Mouse (Mus musculus): ENCODE results near the gene Wdr46. TPM values are rescaled to one million over a fixed set of nuclear protein-coding genes. Genes with fewer than 3 reads are reported as not detected.

Wdr46 gene
- polyA plus RNA-seq, 1 experiment: 10.1 TPM

DNA sequence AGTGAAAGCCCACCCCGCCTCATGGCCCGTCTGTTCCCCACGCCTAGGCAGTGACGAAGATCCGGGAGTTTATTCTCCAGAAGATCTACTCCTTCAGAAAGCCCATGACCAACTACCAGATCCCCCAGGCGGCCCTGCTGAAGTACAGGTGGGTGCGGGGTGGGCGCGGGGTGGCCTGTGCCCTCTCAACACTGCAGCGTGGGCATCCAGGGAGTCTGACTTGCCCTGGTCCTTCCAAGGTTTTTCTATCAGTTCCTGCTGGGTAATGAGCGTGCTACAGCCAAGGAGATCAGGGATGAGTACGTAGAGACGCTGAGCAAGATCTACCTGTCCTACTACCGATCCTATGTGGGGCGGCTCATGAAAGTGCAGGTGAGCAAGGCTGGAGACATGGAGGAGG lies 19.5 kb downstream of the Wdr46 start:
- Histone ChIP-seq H3K4me3 (ENCODE audit: insufficient read depth, low read depth, low read length) (no peak overlapping the region), H3K27ac (replicated peaks; ENCODE audit: low read depth, low read length) (no peak overlapping the region), H3K4me1 (ENCODE audit: control insufficient read depth, insufficient read depth, insufficient read length, low read length) (no peaks in the 10 kb centered on the region)

DNA sequence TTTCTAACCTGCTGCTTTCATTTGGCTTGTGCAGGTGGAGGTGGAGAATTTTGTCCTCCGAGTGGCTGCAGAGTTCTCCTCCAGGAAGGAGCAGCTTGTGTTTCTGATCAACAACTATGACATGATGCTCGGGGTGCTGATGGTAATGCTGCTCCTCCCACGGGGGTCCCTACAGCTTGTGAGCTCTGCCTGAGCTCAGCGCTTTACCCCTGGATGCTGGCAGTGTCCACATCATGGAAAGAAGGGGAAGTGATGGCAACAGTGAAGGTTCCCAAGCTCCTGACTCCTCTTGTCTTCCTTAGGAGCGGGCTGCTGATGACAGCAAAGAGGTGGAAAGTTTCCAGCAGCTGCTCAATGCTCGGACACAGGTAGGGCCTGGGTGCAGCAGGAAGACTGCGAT lies 22.4 kb downstream of the Wdr46 start:
- no peaks in the 10 kb centered on the region for H3K4me1 ChIP-seq (ENCODE audit: control insufficient read depth, insufficient read depth, insufficient read length, low read length)
- no peak overlapping the region for H3K27ac ChIP-seq (replicated peaks; ENCODE audit: low read depth, low read length)
- no peak overlapping the region for H3K4me3 ChIP-seq (ENCODE audit: insufficient read depth, low read depth, low read length)

DNA sequence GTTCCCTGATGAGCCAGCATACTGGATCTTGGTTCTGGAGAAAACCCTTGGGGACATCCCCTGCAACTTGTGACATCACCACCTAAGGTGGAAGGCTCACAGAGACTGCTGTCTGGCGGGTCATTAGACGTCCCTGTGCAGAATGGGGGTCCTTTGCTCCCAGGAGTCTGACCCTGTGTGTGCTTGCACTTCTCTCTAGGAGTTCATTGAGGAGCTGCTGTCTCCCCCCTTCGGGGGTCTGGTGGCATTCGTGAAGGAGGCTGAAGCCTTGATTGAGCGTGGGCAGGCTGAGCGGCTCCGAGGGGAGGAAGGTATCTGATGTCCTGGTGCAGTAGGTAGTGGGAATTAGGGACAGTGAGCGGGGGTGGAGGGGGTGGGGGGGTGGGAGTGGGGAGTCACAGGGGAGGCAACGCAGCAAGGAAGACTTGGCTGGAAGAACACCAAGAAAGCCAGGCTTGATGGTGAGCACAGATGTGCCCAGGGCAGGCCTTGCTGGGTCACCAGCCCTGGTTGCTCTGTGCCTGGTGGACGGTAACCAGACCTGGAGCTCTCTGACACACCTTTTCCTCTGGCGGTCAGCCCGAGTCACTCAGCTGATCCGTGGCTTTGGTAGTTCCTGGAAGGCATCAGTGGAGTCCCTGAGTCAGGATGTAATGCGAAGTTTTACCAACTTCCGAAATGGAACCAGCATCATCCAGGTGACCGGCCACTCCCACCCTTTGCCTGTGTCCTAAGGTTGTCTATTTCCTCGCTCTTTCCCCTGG lies 24.8 kb downstream of the Wdr46 start:
- no peak overlapping the region for H3K27ac ChIP-seq (replicated peaks; ENCODE audit: low read depth, low read length)
- H3K4me3 ChIP-seq (ENCODE audit: insufficient read depth, low read depth, low read length): no peak overlapping the region

DNA sequence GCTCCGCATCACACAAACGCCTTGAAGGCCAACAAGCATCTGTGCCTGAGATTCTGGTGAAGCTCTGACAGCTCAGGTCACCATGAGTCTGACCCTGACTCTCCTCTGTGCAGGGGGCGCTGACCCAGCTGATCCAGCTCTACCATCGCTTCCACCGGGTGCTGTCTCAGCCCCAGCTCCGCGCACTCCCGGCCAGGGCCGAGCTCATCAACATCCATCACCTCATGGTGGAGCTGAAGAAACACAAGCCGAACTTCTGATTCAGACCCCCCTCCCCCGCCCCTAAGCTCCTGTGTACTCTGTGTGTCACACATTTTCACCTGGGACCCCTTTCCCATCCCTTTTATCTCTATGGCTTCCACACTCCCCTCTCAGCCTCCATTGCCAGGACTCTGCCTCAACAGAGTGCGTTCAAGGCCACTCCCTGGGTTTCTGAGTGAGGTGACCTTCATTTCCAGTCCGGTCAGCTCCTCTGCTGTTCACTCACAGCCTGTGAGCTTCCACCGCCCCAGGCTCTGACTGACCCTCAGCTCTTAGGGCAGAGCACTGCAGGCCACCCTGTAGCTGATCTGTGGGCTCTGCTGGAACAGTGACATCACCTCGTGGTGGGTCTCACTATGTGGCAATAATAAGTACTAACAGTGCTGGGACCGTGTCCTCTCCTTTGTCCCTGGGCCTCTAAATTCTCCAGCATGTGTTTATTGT lies 25.5 kb downstream of the Wdr46 start:
- Histone ChIP-seq H3K4me3 (ENCODE audit: insufficient read depth, low read depth, low read length) (no peak overlapping the region), H3K4me1 (ENCODE audit: control insufficient read depth, insufficient read depth, insufficient read length, low read length) (no peaks in the 10 kb centered on the region), H3K27ac (replicated peaks; ENCODE audit: low read depth, low read length) (no peak overlapping the region)

More for the DNA sequence above, 24.8 kb downstream of the Wdr46 start:
- H3K4me1 ChIP-seq (ENCODE audit: control insufficient read depth, insufficient read depth, insufficient read length, low read length): no peaks in the 10 kb centered on the region

DNA sequence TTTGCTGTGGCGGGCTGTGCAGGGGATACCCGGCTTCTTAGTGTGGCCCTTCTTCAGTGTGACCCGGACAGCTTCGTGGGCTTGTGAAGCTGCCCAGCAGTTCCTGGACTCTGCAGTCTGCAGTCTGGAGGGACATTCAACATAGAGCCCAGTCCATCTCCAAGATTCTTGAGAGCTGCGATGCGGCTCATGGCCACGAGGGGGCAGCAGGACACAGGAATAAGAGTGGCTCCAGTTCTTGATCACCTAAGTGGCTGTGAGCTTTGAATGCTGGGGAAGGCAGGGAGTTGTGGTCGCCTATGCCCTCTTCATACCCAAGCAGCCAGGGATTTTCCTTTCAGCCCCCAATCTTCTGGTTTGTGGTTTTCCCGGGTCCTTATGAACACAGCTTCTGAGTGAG lies 28.0 kb downstream of the Wdr46 start:
- no peak overlapping the region for H3K27ac ChIP-seq (replicated peaks; ENCODE audit: low read depth, low read length)
- no peaks in the 10 kb centered on the region for H3K4me1 ChIP-seq (ENCODE audit: control insufficient read depth, insufficient read depth, insufficient read length, low read length)

DNA sequence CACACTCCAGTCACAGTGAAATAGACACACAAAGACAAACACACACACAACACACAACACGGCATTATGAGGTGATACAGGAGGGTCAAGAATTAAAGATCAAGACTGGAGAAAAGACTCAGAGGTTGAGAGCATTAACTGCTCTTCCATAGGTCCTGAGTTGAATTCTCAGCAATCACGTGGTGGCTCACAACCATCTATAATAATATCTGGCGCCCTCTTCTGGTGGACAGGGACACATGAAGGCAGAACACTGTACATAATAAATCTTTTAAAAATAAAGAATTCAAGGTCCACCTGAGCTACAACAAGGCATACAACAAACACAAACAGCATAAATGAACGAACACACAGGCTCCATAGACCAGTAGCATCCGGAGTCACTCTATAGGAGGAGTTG lies 28.5 kb downstream of the Wdr46 start:
- Histone ChIP-seq H3K27ac (replicated peaks; ENCODE audit: low read depth, low read length) (no peak overlapping the region), H3K4me3 (ENCODE audit: insufficient read depth, low read depth, low read length) (no peak overlapping the region), H3K4me1 (ENCODE audit: control insufficient read depth, insufficient read depth, insufficient read length, low read length) (no peaks in the 10 kb centered on the region)

More for the DNA sequence above, 28.0 kb downstream of the Wdr46 start:
- no peak overlapping the region for H3K4me3 ChIP-seq (ENCODE audit: insufficient read depth, low read depth, low read length)

DNA sequence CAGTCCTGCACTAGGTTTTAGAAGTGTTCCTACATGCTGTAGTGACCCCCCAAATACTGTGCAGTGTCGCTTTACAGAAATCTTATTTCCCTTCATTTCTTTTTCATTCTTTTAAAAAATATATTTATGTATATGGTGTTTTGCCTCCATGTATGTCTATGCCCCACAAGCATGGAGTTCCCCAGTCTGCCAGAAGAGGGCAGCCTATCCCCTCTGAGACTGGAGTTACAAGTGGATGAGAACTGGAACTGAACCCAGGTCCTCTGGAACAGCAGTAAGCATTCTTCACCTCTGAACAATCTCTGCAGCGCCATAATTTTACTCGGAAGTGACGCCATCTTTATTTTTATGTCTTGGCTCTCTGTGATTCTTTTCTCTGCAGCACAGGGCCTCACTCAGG lies 28.9 kb downstream of the Wdr46 start:
- Histone ChIP-seq H3K27ac (replicated peaks; ENCODE audit: low read depth, low read length) (no peak overlapping the region), H3K4me3 (ENCODE audit: insufficient read depth, low read depth, low read length) (no peak overlapping the region), H3K4me1 (ENCODE audit: control insufficient read depth, insufficient read depth, insufficient read length, low read length) (no peaks in the 10 kb centered on the region)

DNA sequence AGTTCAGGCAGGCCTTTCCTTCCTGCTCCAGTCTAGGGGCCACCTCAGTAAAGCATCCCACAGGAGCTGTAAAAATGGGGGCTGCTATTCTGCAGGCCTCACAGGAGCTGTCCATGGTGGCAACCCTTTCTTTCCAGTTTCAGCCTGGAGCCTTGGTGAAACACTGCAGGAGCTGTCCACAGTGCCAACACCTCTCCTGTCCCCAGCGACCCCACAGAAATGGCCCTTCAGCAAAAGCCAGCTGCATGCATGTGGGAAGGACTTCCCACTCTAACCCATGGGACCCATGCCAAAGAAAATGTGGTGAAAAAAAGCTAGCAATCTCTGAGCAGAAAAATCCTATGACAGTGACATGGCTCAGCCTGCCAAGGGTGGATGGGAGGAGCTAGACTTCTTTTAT lies 32.2 kb downstream of the Wdr46 start:
- H3K4me1 ChIP-seq (ENCODE audit: control insufficient read depth, insufficient read depth, insufficient read length, low read length): peaks cover 2% of the 10 kb centered on the region; the same call in 1 of the 2 replicates
- no peak overlapping the region for H3K27ac ChIP-seq (replicated peaks; ENCODE audit: low read depth, low read length)
- H3K4me3 ChIP-seq (ENCODE audit: insufficient read depth, low read depth, low read length): no peak overlapping the region

DNA sequence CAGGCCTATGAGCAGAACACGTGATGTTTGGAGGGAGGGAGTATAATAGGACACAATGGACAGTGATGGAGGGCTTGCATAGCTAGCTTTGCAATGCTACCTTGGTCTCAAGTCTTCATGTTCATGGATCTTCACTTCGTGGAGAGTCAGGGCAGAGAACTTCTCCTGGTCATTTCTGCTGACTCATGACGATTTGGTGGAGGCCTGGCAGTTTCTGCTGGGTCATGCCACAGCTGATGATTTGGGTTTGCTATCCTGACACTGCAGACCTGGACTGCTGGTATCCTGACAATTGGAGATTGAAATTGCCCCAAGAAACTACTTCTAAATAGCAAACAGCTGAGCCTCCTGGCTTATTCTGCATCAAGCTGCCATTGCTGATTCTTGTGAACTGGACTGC lies 33.1 kb downstream of the Wdr46 start:
- Histone ChIP-seq H3K4me3 (ENCODE audit: insufficient read depth, low read depth, low read length) (no peak overlapping the region), H3K4me1 (ENCODE audit: control insufficient read depth, insufficient read depth, insufficient read length, low read length) (peaks cover 3% of the 10 kb centered on the region; the same call in 1 of the 2 replicates), H3K27ac (replicated peaks; ENCODE audit: low read depth, low read length) (no peak overlapping the region)

DNA sequence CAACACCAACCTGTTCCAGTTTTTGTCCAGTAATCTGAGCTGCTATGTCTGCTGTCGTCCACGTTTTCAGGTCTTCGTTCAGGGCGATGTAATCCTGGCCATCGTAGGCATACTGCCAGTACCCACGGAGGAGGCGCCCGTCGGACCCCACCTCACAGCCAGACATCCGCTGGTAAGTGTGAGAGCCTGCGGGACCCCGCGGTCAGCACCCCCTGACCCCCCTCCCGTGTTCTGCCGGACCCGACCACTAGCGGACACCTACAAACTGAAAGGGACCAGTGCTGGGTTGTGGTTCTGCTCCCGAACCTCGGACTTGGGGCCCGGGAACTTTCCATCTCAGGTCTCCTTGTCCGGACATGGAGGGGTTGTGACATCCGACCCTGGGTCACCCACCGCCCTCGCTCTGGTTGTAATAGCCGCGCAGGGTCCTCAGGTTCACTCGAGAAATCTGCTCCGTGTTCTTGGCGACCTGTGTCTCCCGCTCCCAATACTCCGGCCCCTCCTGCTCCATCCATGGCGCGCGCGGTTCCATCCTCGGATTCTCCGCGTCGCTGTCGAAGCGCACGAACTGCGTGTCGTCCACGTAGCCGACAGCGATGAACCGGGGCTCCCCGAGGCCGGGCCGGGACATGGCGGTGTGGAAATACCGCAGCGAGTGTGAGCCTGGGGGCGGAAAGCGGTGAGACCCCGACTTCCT lies 37.5 kb downstream of the Wdr46 start:
- Histone ChIP-seq H3K27ac (replicated peaks; ENCODE audit: low read depth, low read length) (peak overlapping the region; percentile 69), H3K4me1 (ENCODE audit: control insufficient read depth, insufficient read depth, insufficient read length, low read length) (peaks cover 22% of the 10 kb centered on the region), H3K4me3 (ENCODE audit: insufficient read depth, low read depth, low read length) (peak overlapping the region; percentile 76)

DNA sequence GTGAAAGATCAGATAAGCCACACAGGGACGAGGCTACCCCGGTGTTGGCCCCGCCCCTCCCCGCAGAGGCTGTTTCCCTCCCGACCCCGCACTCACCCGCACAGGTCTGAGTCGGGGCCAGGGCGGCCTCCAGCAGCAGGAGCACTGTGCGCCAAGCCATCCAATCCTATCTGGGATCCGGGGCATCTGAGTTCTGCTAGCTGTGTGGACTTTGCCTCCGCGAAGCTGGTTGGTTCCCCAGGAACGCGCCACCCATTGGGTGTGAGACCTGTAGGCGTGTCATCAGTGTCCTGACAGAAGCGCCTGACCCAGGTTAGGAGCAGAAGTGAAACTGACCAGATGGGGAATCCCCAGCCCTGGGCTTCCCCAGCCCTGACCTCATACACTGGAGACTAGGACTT lies 38.2 kb downstream of the Wdr46 start:
- H3K4me3 ChIP-seq (ENCODE audit: insufficient read depth, low read depth, low read length): peak overlapping the region; percentile 76
- H3K27ac ChIP-seq (replicated peaks; ENCODE audit: low read depth, low read length): peak overlapping the region; percentile 82
- peaks cover 22% of the 10 kb centered on the region for H3K4me1 ChIP-seq (ENCODE audit: control insufficient read depth, insufficient read depth, insufficient read length, low read length)

DNA sequence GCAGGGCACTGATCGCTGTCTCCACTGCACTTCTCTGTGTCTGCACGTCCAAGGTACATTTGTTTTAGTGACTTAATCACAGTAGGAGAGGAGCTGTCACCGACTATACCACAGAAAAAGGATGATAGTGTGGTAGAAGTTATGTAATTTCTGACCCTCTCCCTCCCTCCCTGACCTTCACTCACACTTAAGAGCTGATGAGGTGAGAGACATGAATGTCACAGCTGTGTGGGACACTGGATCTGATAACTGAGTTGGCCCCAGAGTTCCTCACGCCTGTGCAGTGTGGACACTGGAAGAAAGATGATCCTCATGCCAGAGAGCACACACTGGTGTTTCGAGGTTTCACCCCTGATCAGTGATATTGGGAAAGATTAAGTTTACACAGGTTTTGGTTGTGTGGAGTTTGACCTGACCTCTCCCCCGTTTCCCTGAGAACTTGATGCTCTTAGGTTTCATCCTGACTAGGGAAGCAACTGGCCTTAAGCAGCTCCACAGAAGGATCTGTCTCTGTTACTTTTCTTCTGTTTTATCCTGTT lies 39.1 kb downstream of the Wdr46 start:
- H3K4me1 ChIP-seq (ENCODE audit: control insufficient read depth, insufficient read depth, insufficient read length, low read length): peaks cover 22% of the 10 kb centered on the region
- no peak overlapping the region for H3K4me3 ChIP-seq (ENCODE audit: insufficient read depth, low read depth, low read length)
- peak overlapping the region; percentile 82 for H3K27ac ChIP-seq (replicated peaks; ENCODE audit: low read depth, low read length)

DNA sequence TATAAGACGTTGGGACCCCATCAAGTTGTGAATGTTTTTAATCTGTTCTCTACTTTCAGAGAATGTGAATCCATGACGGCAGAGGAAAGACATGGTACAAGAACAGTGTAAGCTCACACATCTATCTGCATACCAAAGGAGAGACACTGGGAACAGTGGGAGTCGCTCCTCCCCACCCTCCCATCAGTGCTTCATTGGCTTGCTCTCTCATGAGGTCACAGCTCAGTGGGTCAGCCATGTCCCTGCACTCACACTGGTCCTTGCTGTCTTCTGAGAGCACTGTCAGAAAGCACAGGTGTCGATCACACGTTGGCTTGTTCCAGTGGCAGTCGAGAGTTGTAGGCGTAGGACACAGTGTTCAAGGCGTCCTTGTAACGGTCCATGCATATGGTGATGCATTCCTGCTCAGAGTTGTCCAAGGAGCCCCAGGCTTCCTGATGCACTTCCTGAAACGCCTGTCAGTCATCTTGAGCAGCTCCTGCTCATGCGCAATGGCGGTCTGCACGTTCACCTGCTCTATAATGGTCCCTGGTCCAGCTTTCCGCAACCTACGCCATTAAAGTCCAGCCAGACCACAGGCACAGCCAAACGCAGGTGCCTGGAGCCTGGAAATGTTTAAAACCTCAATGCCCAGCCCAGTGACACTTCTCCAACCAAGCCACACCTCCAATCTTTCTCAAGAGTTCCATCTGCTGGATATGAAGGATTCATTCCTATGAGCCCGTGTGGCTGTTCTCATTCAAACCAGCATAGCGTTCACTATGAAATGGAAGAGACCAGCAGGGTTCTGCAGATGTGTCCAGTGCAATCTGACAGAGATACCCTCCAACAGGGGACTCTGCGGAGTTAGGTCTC lies 39.9 kb downstream of the Wdr46 start:
- Histone ChIP-seq H3K4me1 (ENCODE audit: control insufficient read depth, insufficient read depth, insufficient read length, low read length) (peaks cover 22% of the 10 kb centered on the region), H3K4me3 (ENCODE audit: insufficient read depth, low read depth, low read length) (no peak overlapping the region)

DNA sequence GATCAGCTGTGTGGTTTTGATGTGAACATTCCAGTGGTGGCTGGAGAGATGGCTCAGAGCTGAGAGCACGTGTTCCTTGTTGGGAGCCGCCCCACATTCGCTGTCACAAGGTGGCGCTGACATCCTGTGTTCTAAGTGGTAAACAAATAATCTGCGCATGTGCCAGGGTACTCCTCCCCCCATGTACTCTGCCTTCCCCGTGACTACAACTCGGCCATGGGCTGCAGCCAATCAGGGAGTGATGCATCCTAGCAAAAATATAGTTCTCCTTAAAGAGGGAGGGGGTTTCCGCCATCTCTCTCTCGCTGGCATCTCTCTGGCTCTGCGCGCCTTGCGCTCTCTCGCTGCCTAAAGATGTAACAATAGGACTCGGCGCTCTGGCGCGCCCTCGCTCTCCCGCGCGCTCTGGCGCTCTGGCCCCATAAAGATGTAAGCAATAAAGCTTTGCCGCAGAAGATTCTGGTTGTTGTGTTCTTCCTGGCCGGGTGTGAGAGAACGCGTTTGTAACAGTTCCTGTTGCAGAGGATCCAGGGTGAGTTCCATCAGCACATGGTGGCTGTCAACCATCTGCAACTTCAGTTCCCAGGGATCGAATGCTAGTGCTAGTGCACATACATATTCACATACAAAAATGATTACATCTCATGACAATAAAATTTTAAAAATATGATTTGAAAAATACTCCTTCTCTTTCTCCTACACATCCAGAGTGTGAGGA lies 40.9 kb downstream of the Wdr46 start:
- peak overlapping the region; percentile 71 for H3K27ac ChIP-seq (replicated peaks; ENCODE audit: low read depth, low read length)
- peaks cover 22% of the 10 kb centered on the region for H3K4me1 ChIP-seq (ENCODE audit: control insufficient read depth, insufficient read depth, insufficient read length, low read length)
- peak overlapping the region; percentile 63 for H3K4me3 ChIP-seq (ENCODE audit: insufficient read depth, low read depth, low read length)

More for the DNA sequence above, 39.9 kb downstream of the Wdr46 start:
- peak overlapping the region; percentile 62 for H3K27ac ChIP-seq (replicated peaks; ENCODE audit: low read depth, low read length)
